Mouse (Mus musculus) lung, postnatal 0 days (tissue): ENCODE data around the gene Dnah14. TPM values are rescaled to one million over a fixed set of nuclear protein-coding genes. Genes with fewer than 3 reads are reported as not detected.
"Not testable (repeated sequence)": the region's sequence is repeated elsewhere in the genome, so short reads cannot be mapped to it uniquely, and the experiment has no call there.

ENCODE experiments used
- ATAC-seq: fragments of 200-750 bp; cut with Nextera tagmentation; 2 replicates; pipeline ENCODE4 v1.8.0; 2017; ENCODE audit warnings: moderate library complexity
- DNase-seq: peaks from one replicate; pipeline ENCODE4 v3.0.0-alpha.2; 2016; ENCODE audit warnings: low spot score
- H3K27ac ChIP-seq: fragments of 300-500 bp; sonication (generic); 2 replicates; pipeline ENCODE4 v1.5.1; 2014; ENCODE audit warnings: antibody characterized with exemption, mild to moderate bottlenecking, low read length, mixed read lengths
- H3K27me3 ChIP-seq: fragments of 300-500 bp; sonication (generic); replicated peaks from 2 replicates; pipeline ENCODE4 v1.6.1; 2014; ENCODE audit warnings: low read length, mixed read lengths; ENCODE audit not compliant: insufficient read depth
- H3K36me3 ChIP-seq: fragments of 300-500 bp; sonication (generic); 2 replicates; pipeline ENCODE4 v1.6.1; 2014; ENCODE audit warnings: low read length, mixed read lengths; ENCODE audit not compliant: insufficient read depth
- H3K4me1 ChIP-seq: fragments of 300-500 bp; sonication (generic); 2 replicates; pipeline ENCODE4 v1.6.1; 2014; ENCODE audit warnings: antibody characterized with exemption, low read depth, low read length, mixed read lengths; ENCODE audit not compliant: insufficient read depth
- H3K4me2 ChIP-seq: fragments of 300-500 bp; sonication (generic); replicated peaks from 2 replicates; pipeline ENCODE4 v1.6.1; 2014; ENCODE audit warnings: low read depth, mild to moderate bottlenecking, low read length, moderate library complexity, mixed read lengths
- H3K4me3 ChIP-seq: fragments of 300-500 bp; sonication (generic); 2 replicates; pipeline ENCODE4 v1.5.1; 2014; ENCODE audit warnings: low read depth, low read length
- H3K9ac ChIP-seq: fragments of 300-500 bp; sonication (generic); replicated peaks from 2 replicates; pipeline ENCODE4 v1.6.1; 2014; ENCODE audit warnings: low read depth, mild to moderate bottlenecking
- H3K9me3 ChIP-seq: fragments of 300-500 bp; sonication (generic); 2 replicates; pipeline ENCODE4 v1.6.1; 2016; ENCODE audit warnings: low read length, mixed read lengths
- CTCF ChIP-seq: IDR thresholded peaks from 2 replicates; pipeline ENCODE4 v1.5.1; 2016; ENCODE audit warnings: antibody characterized with exemption, mild to moderate bottlenecking
- EP300 ChIP-seq: IDR thresholded peaks from 2 replicates; pipeline ENCODE4 v1.6.1; 2016; ENCODE audit warnings: antibody characterized with exemption, mild to moderate bottlenecking, control low read depth
- WGBS: fragments of 180-500 bp; shearing (Covaris S2); extraction: QIAGEN DNeasy Blood & Tissue Kit; methylation state at CpG from one replicate; pipeline ENCODE4 v1.1.7; 2014; 5-methylcytosine and 5-hydroxymethylcytosine counted together
- polyA plus RNA-seq: library from polyadenylated mRNA; unstranded; fragments of >200 nt; fragmentation: Nextera tagmentation; extraction: Ambion mirVana; gene quantifications from 2 replicates; pipeline ENCODE4 v1.2.1, GENCODE M21; 2015

The Dnah14 gene
- polyA plus RNA-seq, 1 experiment from 2014 or later, result 1.0 TPM

DNA sequence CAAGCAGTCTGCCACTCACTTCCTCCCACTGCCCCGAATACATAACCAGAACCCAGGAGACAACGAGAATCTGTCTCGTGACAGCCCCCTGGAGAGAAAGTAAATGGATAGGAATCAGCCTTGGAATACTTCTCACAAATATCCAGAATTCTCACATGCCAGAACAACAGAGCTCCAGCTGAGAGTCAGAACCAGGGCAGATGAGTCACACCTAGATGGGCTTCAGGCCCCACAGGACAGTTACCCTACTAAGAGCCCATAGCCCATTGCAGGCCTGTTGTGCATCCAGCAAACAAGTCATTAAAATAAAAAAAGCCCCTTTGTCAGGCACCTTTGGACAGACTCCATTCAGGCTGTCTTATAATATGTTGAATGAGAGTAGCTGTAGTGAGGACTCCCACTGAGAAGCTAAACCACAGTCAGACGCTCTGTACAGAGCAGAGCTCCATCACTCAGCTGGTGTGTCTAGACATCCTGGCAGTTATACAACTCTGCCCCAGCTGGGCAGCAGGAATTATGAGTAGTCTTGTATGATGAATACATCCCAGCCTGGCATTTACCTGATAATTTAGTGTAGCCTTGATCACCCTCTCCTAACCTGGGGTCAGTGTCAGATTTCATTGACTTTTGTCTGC is 166.0 kb downstream of the Dnah14 start:
- TF ChIP-seq EP300 (no peak), CTCF (no peak)
- H3K36me3 ChIP-seq, result no peaks in the 10 kb centered on the region
- H3K4me1 ChIP-seq, result no peaks in the 10 kb centered on the region
- H3K4me3 ChIP-seq, result no peak overlapping the region
- H3K9ac ChIP-seq, result no peak overlapping the region
- H3K4me2 ChIP-seq, result no peak overlapping the region
- 63% methylated on average over 4 of the region's 4 CpGs for WGBS
- H3K27ac ChIP-seq, result no peak overlapping the region
- DNase-seq, result no peak
- ATAC-seq, result no peak
- no peaks in the 10 kb centered on the region for H3K27me3 ChIP-seq
- H3K9me3 ChIP-seq, result no peaks in the 10 kb centered on the region

GRCm38 (mm10) chr1:181769392-181769791 is 193.0 kb downstream of the Dnah14 start:
- Histone ChIP-seq H3K4me1 (no peaks in the 10 kb centered on the region), H3K4me3 (no peak overlapping the region), H3K9me3 (no peaks in the 10 kb centered on the region), H3K27ac (no peak overlapping the region), H3K27me3 (no peaks in the 10 kb centered on the region), H3K4me2 (no peak overlapping the region), H3K36me3 (no peaks in the 10 kb centered on the region), H3K9ac (no peak overlapping the region)
- ATAC-seq (no peak), DNase-seq (no peak)
- TF ChIP-seq CTCF (peak; percentile 49), EP300 (no peak)
- WGBS, result 56% methylated on average over 14 of the region's 14 CpGs

DNA sequence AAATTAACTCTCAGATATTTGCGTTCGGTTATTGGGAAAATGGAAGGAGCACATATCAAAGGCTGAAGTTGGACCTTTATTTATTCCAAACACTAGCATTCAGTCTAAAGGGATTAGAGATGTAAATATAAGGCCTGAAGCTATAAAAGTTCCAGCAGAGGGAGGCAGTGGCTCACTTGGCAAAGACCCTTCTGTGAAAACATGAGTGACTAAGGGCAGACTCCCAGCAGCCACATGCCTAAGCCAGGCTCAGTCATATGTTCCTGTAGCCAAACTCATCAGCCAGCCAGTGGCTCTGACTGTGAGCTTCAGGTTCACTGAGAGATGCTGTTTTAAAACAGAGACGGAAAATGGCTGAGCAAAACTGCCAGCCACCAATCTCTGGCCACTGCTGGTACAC is 195.5 kb downstream of the Dnah14 start:
- ATAC-seq (no peak), DNase-seq (no peak)
- Histone ChIP-seq H3K4me2 (no peak overlapping the region), H3K27ac (no peak overlapping the region), H3K9ac (no peak overlapping the region), H3K9me3 (no peaks in the 10 kb centered on the region), H3K36me3 (no peaks in the 10 kb centered on the region), H3K4me1 (no peaks in the 10 kb centered on the region), H3K27me3 (no peaks in the 10 kb centered on the region), H3K4me3 (no peak overlapping the region)
- TF ChIP-seq EP300, result no peak
- no peak for TF ChIP-seq CTCF
- WGBS, result 92% methylated on average over 3 of the region's 3 CpGs

GRCm38 (mm10) chr1:181776541-181776940 is 200.2 kb downstream of the Dnah14 start:
- no peaks in the 10 kb centered on the region for H3K27me3 ChIP-seq
- WGBS, result 48% methylated on average over 1 of the region's 1 CpGs
- no peaks in the 10 kb centered on the region for H3K9me3 ChIP-seq
- H3K36me3 ChIP-seq, result no peaks in the 10 kb centered on the region
- DNase-seq (no peak), ATAC-seq (no peak)
- no peak overlapping the region for H3K4me3 ChIP-seq
- H3K4me1 ChIP-seq, result no peaks in the 10 kb centered on the region
- TF ChIP-seq CTCF (no peak), EP300 (no peak)
- no peak overlapping the region for H3K9ac ChIP-seq
- no peak overlapping the region for H3K4me2 ChIP-seq
- no peak overlapping the region for H3K27ac ChIP-seq

GRCm38 (mm10) chr1:181782600-181782999 is 206.2 kb downstream of the Dnah14 start:
- 97% methylated on average over 11 of the region's 11 CpGs for WGBS
- H3K9me3 ChIP-seq, DNase-seq, H3K9ac ChIP-seq, H3K27me3 ChIP-seq, H3K4me2 ChIP-seq, H3K4me3 ChIP-seq, H3K36me3 ChIP-seq, H3K27ac ChIP-seq, H3K4me1 ChIP-seq, ATAC-seq: not testable (repeated sequence)

DNA sequence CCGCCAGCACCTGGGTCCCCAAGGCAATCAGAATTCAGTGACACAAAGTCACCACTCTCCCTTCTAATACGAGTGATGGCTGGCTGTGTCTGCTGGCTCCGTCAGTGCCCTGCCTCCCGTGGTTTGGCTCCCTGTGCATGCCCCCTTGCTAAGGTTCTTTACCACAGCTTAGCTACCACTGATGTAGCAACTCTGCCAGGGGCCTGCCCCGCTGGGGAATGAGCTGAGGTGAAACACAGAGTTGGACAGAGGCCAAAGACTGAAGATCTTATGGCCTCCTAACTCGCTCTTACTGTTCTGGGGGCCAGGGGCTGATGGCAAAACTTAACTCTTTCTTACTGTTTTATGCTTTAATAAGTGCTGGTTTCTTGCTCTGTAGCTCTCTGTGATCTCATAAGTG is 213.6 kb downstream of the Dnah14 start:
- peak; percentile 19 for DNase-seq
- WGBS, result 32% methylated on average over 5 of the region's 6 CpGs
- ATAC-seq, result no peak
- no peak overlapping the region for H3K9ac ChIP-seq
- no peak overlapping the region for H3K27ac ChIP-seq
- H3K9me3 ChIP-seq, result peaks cover 9% of the 10 kb centered on the region
- 0 out of 2 replicates have a peak, but pooled peaks cover 4% of the 10 kb centered on the region for H3K4me1 ChIP-seq
- no peaks in the 10 kb centered on the region for H3K27me3 ChIP-seq
- no peak for TF ChIP-seq EP300
- TF ChIP-seq CTCF, result no peak
- no peaks in the 10 kb centered on the region for H3K36me3 ChIP-seq
- no peak overlapping the region for H3K4me3 ChIP-seq
- no peak overlapping the region for H3K4me2 ChIP-seq

- peak; percentile 94 for ATAC-seq
Observed at GRCm38 (mm10) chr1:181793541-181793940, 217.2 kb downstream of the Dnah14 start.

More at GRCm38 (mm10) chr1:181793541-181793940, 217.2 kb downstream of the Dnah14 start:
- no peak overlapping the region for H3K4me3 ChIP-seq
- no peaks in the 10 kb centered on the region for H3K36me3 ChIP-seq
- H3K9ac ChIP-seq, result no peak overlapping the region
- peak; percentile 93 for TF ChIP-seq EP300
- no peak for TF ChIP-seq CTCF
- no peaks in the 10 kb centered on the region for H3K27me3 ChIP-seq
- 0 out of 2 replicates have a peak, but pooled peaks cover 4% of the 10 kb centered on the region for H3K4me1 ChIP-seq
- H3K4me2 ChIP-seq, result no peak overlapping the region
- 13% methylated on average over 2 of the region's 2 CpGs for WGBS
- peak; percentile 85 for DNase-seq
- H3K9me3 ChIP-seq, result no peaks in the 10 kb centered on the region
- peak overlapping the region; percentile 51 for H3K27ac ChIP-seq
